Mouse (Mus musculus): ENCODE data around the gene Eif1. TPM values are rescaled to one million over a fixed set of nuclear protein-coding genes. Genes with fewer than 3 reads are reported as not detected.
"Not testable (repeated sequence)": the region's sequence is repeated elsewhere in the genome, so short reads cannot be mapped to it uniquely, and the experiment has no call there.

Eif1 gene
- polyA plus RNA-seq, 1 experiment from 2014 or later: 2,060 TPM

GRCm38 (mm10) chr11:100312096-100312679 is 7.5 kb upstream of the Eif1 start:
- DNase-seq (ENCODE audit: low spot score): no peak

GRCm38 (mm10) chr11:100313424-100313823 is 6.3 kb upstream of the Eif1 start:
- DNase-seq (ENCODE audit: low spot score): no peak

- DNase-seq (ENCODE audit: low spot score): no peak
Measured at GRCm38 (mm10) chr11:100315439-100315838, 4.2 kb upstream of the Eif1 start.

- no peak for DNase-seq (ENCODE audit: low spot score)
Measured at GRCm38 (mm10) chr11:100317826-100318380, 1.8 kb upstream of the Eif1 start.

GRCm38 (mm10) chr11:100318529-100319451 is 895 bp upstream of the Eif1 start:
- no peak for DNase-seq (ENCODE audit: low spot score)

- DNase-seq (ENCODE audit: low spot score): peak; percentile 97
Measured at GRCm38 (mm10) chr11:100320172-100320630, 516 bp downstream of the Eif1 start.

GRCm38 (mm10) chr11:100320701-100321410 is 1.2 kb downstream of the Eif1 start:
- DNase-seq (ENCODE audit: low spot score): not testable (repeated sequence)

GRCm38 (mm10) chr11:100321479-100322305 is 2.0 kb downstream of the Eif1 start:
- DNase-seq (ENCODE audit: low spot score): not testable (repeated sequence)

- no peak for DNase-seq (ENCODE audit: low spot score)
Measured at GRCm38 (mm10) chr11:100322591-100323258, 3.0 kb downstream of the Eif1 start.

GRCm38 (mm10) chr11:100323578-100323977 is 3.9 kb downstream of the Eif1 start:
- peak; percentile 84 for DNase-seq (ENCODE audit: low spot score)

- no peak for DNase-seq (ENCODE audit: low spot score)
Measured at GRCm38 (mm10) chr11:100325062-100325629, 5.5 kb downstream of the Eif1 start.

GRCm38 (mm10) chr11:100327316-100327715 is 7.6 kb downstream of the Eif1 start:
- DNase-seq (ENCODE audit: low spot score): no peak

- no peak for DNase-seq (ENCODE audit: low spot score)
Measured at GRCm38 (mm10) chr11:100327761-100328160, 8.1 kb downstream of the Eif1 start.

GRCm38 (mm10) chr11:100330235-100330634 is 10.6 kb downstream of the Eif1 start:
- DNase-seq (ENCODE audit: low spot score): no peak

- DNase-seq (ENCODE audit: low spot score): not testable (repeated sequence)
Measured at GRCm38 (mm10) chr11:100330816-100331375, 11.2 kb downstream of the Eif1 start.

- DNase-seq (ENCODE audit: low spot score): no peak
Measured at GRCm38 (mm10) chr11:100332766-100333515, 13.3 kb downstream of the Eif1 start.

GRCm38 (mm10) chr11:100333944-100334457 is 14.3 kb downstream of the Eif1 start, which contains the start of gene Gast:
Gene Gast, plus strand, starts transcription at chr11:100334407.
- DNase-seq (ENCODE audit: low spot score): no peak

- DNase-seq (ENCODE audit: low spot score): no peak
Measured at GRCm38 (mm10) chr11:100335731-100336130, 16.0 kb downstream of the Eif1 start.
